Mouse (Mus musculus) lung, embryonic 14.5 days (tissue): ENCODE measurements around the gene Rnasel. TPM values are rescaled to one million over a fixed set of nuclear protein-coding genes. Genes with fewer than 3 reads are reported as not detected.

Source experiments
- ATAC-seq: fragments of 200-750 bp; cut with Nextera tagmentation; 2 replicates; pipeline ENCODE4 v1.8.0; 2017; ENCODE audit warnings: mild to moderate bottlenecking, moderate TSS enrichment, moderate library complexity; ENCODE audit not compliant: insufficient read depth
- DNase-seq: peaks from one replicate; pipeline ENCODE4 v3.0.0-alpha.2; 2015
- H3K27ac ChIP-seq: fragments of 300-500 bp; sonication (generic); 2 replicates; pipeline ENCODE4 v1.5.1; 2014; ENCODE audit warnings: low read depth, mild to moderate bottlenecking, moderate library complexity
- H3K27me3 ChIP-seq: fragments of 300-500 bp; sonication (generic); 2 replicates; pipeline ENCODE4 v1.6.1; 2014; ENCODE audit warnings: low read length, control low read depth; ENCODE audit not compliant: insufficient read depth
- H3K36me3 ChIP-seq: fragments of 300-500 bp; sonication (generic); 2 replicates; pipeline ENCODE4 v1.6.1; 2014; ENCODE audit warnings: control low read depth; ENCODE audit not compliant: insufficient read depth
- H3K4me1 ChIP-seq: fragments of 300-500 bp; sonication (generic); 2 replicates; pipeline ENCODE4 v1.6.1; 2014; ENCODE audit warnings: antibody characterized with exemption, control low read depth; ENCODE audit not compliant: insufficient read depth
- H3K4me2 ChIP-seq: fragments of 300-500 bp; sonication (generic); 2 replicates; pipeline ENCODE4 v1.6.1; 2014; ENCODE audit warnings: mild to moderate bottlenecking
- H3K4me3 ChIP-seq: fragments of 300-500 bp; sonication (generic); 2 replicates; pipeline ENCODE4 v1.5.1; 2014; ENCODE audit warnings: low read depth, low read length
- H3K9ac ChIP-seq: fragments of 300-500 bp; sonication (generic); 2 replicates; pipeline ENCODE4 v1.6.1; 2014
- H3K9me3 ChIP-seq: fragments of 300-500 bp; sonication (generic); 2 replicates; pipeline ENCODE4 v1.6.1; 2016; ENCODE audit warnings: low read depth, low read length, control low read depth
- CTCF ChIP-seq: IDR thresholded peaks from 2 replicates; pipeline ENCODE4 v1.5.1; 2016; ENCODE audit warnings: antibody characterized with exemption, low read depth
- WGBS: fragments of 180-500 bp; shearing (Covaris S2); extraction: QIAGEN DNeasy Blood & Tissue Kit; methylation state at CpG from one replicate; pipeline ENCODE4 v1.1.7; 2014; 5-methylcytosine and 5-hydroxymethylcytosine counted together
- polyA plus RNA-seq: library from polyadenylated mRNA; unstranded; fragments of >200 nt; fragmentation: Nextera tagmentation; extraction: Ambion mirVana; gene quantifications from 2 replicates; pipeline ENCODE4 v1.2.1, GENCODE M21; 2014

The Rnasel gene
- polyA plus RNA-seq, 1 experiment from 2014 or later = 6.8 TPM

DNA sequence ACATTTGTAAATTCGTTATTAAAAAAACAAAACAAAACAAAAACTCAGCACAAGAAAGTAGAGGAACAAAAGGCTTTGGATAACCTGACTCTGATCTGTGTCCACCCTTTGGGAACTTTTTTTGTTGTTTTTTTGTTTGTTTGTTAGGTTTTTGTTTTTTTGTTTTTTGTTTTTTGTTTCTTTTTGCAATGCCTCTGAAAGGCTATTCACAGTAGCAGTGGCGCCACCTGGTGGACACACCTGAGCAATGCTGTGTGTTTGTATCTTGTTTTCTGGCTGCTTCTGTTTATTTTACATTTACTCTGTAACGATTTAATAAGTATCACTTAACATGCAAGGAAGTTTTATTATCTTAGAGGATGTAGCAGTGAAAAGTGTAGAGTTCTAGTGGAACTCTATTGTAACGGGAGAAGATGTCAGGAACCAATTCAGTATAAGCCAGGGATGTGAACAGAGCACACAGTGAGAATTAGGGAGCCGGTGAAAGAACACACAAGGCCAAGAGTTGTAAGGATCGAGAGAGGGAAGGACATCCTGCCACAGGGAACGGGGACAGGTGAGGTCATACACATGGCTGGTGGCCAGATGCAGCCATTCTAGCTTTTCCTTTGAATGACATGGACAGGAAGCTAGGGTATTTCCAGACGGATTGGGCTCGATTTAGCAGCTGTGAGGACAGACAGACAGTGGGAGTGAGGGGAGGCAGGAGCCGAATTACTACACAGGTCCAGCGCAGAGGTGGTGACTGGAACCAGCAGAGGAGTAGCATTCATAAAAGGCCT is 6.7 kb upstream of the Rnasel start:
- no peak overlapping the region for H3K4me2 ChIP-seq
- peak; percentile 92 for TF ChIP-seq CTCF
- peaks cover 27% of the 10 kb centered on the region for H3K27me3 ChIP-seq
- ATAC-seq (no peak), DNase-seq (peak; percentile 90)
- H3K4me1 ChIP-seq = no peaks in the 10 kb centered on the region
- H3K4me3 ChIP-seq = no peak overlapping the region
- H3K9ac ChIP-seq = no peak overlapping the region
- WGBS = 46% methylated on average over 11 of the region's 11 CpGs
- no peaks in the 10 kb centered on the region for H3K9me3 ChIP-seq
- no peaks in the 10 kb centered on the region for H3K36me3 ChIP-seq
- H3K27ac ChIP-seq = no peak overlapping the region

DNA sequence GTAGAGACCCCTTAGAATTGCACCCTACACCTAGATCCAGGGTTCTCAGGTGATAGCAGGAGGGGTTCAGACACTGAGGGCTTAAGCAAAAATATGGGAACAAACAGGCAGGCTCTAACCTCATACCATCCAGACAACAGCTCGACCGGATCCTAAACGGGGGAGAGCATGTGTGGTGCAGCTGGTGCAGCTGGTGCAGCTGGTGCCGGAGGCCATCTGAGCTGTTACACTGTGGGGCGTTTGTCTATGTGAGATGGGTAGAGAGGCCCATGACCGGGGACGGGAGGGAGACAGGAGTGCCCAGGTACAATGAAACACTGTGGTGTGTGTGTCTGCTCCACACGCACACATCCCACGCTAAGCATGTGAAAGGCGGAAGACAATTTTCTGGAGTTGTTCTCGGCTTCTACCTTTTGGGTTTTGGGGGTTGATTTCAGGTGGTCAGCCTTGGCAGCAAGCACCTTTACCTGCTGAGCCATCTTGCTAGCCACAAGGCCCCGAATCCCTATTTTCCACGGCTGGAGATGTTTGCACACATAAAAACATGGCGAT is 3.0 kb upstream of the Rnasel start:
- no peaks in the 10 kb centered on the region; the same call in 1 of the 2 replicates for H3K27me3 ChIP-seq
- no peak overlapping the region for H3K9ac ChIP-seq
- no peak for TF ChIP-seq CTCF
- H3K27ac ChIP-seq = no peak overlapping the region
- ATAC-seq = no peak
- 76% methylated on average over 14 of the region's 14 CpGs for WGBS
- H3K4me2 ChIP-seq = no peak overlapping the region
- no peak for DNase-seq
- H3K4me3 ChIP-seq = no peak overlapping the region
- no peaks in the 10 kb centered on the region for H3K36me3 ChIP-seq
- H3K4me1 ChIP-seq = 0 out of 2 replicates have a peak, but pooled peaks cover 7% of the 10 kb centered on the region
- no peaks in the 10 kb centered on the region for H3K9me3 ChIP-seq

DNA sequence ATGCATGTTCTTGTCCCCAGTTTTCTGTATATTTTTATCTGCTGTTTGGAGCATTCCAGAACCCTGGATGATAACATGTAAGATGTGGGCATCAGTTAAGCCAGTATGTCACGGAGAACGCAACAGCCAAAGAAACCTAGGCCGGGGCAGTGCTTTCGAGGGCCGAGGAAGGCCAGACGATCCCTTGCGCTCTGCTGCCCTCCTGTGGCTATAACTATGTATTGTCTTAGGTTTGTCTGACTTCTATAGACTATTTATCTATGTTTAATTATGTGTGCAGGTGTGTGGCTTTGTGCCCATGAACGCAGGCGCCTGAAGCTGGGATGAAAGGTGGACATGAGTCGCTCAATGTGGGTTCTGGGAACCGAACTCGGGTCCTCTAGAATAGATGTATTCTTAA is 2.5 kb upstream of the Rnasel start:
- Histone ChIP-seq H3K9me3 (no peaks in the 10 kb centered on the region), H3K27ac (no peak overlapping the region), H3K27me3 (no peaks in the 10 kb centered on the region; the same call in 1 of the 2 replicates), H3K4me1 (0 out of 2 replicates have a peak, but pooled peaks cover 8% of the 10 kb centered on the region), H3K9ac (no peak overlapping the region), H3K4me2 (no peak overlapping the region), H3K4me3 (no peak overlapping the region), H3K36me3 (no peaks in the 10 kb centered on the region)
- WGBS = 3% methylated on average over 12 of the region's 12 CpGs
- peak; percentile 91 for DNase-seq
- ATAC-seq = no peak; the same call in 1 of the 2 replicates
- peak; percentile 91 for TF ChIP-seq CTCF

DNA sequence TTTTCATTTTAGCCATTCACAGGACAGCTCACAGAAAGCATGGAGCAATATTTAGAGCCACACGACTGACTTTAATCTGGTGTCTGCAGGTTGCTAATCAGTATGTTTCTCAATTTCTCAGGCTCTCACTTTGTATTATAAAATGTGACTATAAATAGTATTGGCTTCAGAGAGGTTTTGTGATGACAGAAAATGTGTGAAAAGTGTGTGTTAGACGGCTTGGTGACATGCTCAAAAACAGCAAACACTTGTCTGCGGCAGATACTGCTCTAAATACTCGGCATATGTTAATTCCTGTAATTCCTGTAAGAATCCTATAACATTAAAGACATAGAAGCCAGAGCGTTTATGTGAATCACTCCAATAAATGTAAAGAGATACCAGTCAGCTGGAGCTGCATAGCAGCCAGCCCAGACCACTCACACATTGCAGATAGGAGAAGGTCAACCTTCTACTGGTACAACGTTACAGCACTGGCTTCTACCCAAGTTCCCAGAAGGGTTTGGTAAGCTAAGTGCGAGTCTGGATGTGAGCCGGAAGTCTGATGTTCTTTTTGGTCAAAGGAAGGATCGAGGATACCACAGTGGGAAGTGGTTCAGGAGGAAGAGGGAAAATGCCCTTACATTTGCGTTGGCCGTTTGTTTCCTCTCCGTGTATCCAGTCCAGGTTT is 1.2 kb upstream of the Rnasel start:
- peak; percentile 73 for DNase-seq
- no peaks in the 10 kb centered on the region for H3K9me3 ChIP-seq
- no peaks in the 10 kb centered on the region for H3K27me3 ChIP-seq
- H3K4me1 ChIP-seq = 0 out of 2 replicates have a peak, but pooled peaks cover 14% of the 10 kb centered on the region
- 33% methylated on average over 12 of the region's 12 CpGs for WGBS
- no peak for TF ChIP-seq CTCF
- peak overlapping the region; percentile 60 for H3K4me2 ChIP-seq
- no peak overlapping the region for H3K4me3 ChIP-seq
- no peak overlapping the region for H3K9ac ChIP-seq
- H3K27ac ChIP-seq = peak overlapping the region; percentile 6
- peak; percentile 13; the same call in 1 of the 2 replicates for ATAC-seq
- H3K36me3 ChIP-seq = no peaks in the 10 kb centered on the region

DNA sequence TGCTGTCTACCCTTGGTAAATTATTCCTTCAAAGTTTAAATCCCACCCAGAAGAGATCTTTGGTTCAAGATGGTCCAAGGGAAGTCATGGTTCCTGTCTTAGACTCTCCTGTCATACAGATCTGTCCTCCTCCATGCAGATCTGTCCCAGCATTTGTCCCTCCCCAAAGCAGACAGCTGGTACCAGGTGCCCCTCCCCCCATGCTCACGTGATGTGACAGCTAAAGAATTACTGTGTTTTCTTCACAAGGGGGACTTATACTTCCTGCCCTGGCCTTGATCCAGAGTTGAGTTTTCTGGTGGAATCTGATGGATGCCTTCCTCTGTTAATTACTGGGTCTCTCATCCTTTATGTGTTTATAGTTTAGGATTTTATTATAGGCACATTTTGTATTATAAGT is 677 bp upstream of the Rnasel start:
- H3K9ac ChIP-seq = no peak overlapping the region
- H3K36me3 ChIP-seq = no peaks in the 10 kb centered on the region
- WGBS = 7% methylated on average over 1 of the region's 1 CpGs
- H3K27ac ChIP-seq = peak overlapping the region; percentile 47; the same call in 1 of the 2 replicates
- ATAC-seq = peak; percentile 18; the same call in 1 of the 2 replicates
- H3K4me2 ChIP-seq = peak overlapping the region; percentile 60
- H3K27me3 ChIP-seq = no peaks in the 10 kb centered on the region
- 0 out of 2 replicates have a peak, but pooled peaks cover 14% of the 10 kb centered on the region for H3K4me1 ChIP-seq
- H3K4me3 ChIP-seq = peak overlapping the region; percentile 27; the same call in 1 of the 2 replicates
- H3K9me3 ChIP-seq = no peaks in the 10 kb centered on the region
- peak; percentile 86 for DNase-seq
- TF ChIP-seq CTCF = no peak

DNA sequence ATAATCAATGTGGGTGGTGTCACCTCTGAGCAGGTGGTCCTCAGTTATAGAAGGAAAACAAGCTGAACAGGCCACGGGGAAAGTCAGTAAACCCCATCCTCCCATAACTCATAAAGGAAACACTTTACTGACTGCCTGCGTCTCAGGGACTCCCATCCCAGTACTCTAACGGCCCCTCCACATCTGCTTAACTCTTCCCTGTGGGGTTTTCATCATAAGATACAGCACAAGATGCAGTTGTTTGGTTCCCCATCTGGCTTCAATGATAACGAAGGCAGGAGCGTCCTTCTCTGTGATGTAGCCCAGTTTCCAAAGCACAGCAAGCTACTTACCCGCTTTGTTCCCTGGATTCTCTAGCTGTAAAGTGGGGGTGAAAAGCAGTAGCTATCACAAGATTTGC is 828 bp downstream of the Rnasel start:
- WGBS = 38% methylated on average over 6 of the region's 6 CpGs
- H3K36me3 ChIP-seq = no peaks in the 10 kb centered on the region
- no peaks in the 10 kb centered on the region for H3K27me3 ChIP-seq
- H3K9me3 ChIP-seq = no peaks in the 10 kb centered on the region
- H3K27ac ChIP-seq = 0 out of 2 replicates have a peak overlapping the region, but pooled peaks have one; percentile 19
- peak overlapping the region; percentile 27; the same call in 1 of the 2 replicates for H3K4me3 ChIP-seq
- DNase-seq = no peak
- no peak for TF ChIP-seq CTCF
- peak overlapping the region; percentile 60 for H3K4me2 ChIP-seq
- no peak for ATAC-seq
- peaks cover 14% of the 10 kb centered on the region; the same call in 1 of the 2 replicates for H3K4me1 ChIP-seq
- H3K9ac ChIP-seq = peak overlapping the region; percentile 59; the same call in 1 of the 2 replicates
